Mouse (Mus musculus) embryonic fibroblast, embryonic 13.5 days (primary cell): Measurements from ENCODE around the gene Scrn3.

Source experiments
- CTCF ChIP-seq: IDR thresholded peaks from 2 replicates; pipeline ENCODE4 v1.5.1; 2011; ENCODE audit warnings: mild to moderate bottlenecking, control low read depth, low read length, moderate library complexity, borderline replicate concordance; ENCODE audit not compliant: insufficient read depth
- POLR2A ChIP-seq: IDR thresholded peaks from 2 replicates; pipeline ENCODE4 v1.6.1; 2011; ENCODE audit warnings: low read depth, mild to moderate bottlenecking, control low read depth, low read length, moderate library complexity

GRCm38 (mm10) chr2:73280356-73281047 is 31.9 kb upstream of the Scrn3 start:
- TF ChIP-seq CTCF = no peak
- no peak for TF ChIP-seq POLR2A
